Mouse (Mus musculus) forebrain, embryonic 15.5 days (tissue): ENCODE data around the gene Col4a2. TPM values are rescaled to one million over a fixed set of nuclear protein-coding genes. Genes with fewer than 3 reads are reported as not detected.

Experiments used
- ATAC-seq: fragments of 200-750 bp; cut with Nextera tagmentation; replicated peaks from 2 replicates; pipeline ENCODE4 v1.8.0; 2017; ENCODE audit warnings: mild to moderate bottlenecking, moderate TSS enrichment, moderate library complexity
- H3K27ac ChIP-seq: fragments of 300-500 bp; sonication (generic); replicated peaks from 2 replicates; pipeline ENCODE4 v1.5.1; 2015; ENCODE audit warnings: mild to moderate bottlenecking, inconsistent platforms
- H3K27me3 ChIP-seq: fragments of 300-500 bp; sonication (generic); 2 replicates; pipeline ENCODE4 v1.6.1; 2015; ENCODE audit warnings: inconsistent platforms
- H3K36me3 ChIP-seq: fragments of 300-500 bp; sonication (generic); 2 replicates; pipeline ENCODE4 v1.6.1; 2015; ENCODE audit warnings: mild to moderate bottlenecking, inconsistent platforms
- H3K4me1 ChIP-seq: fragments of 300-500 bp; sonication (generic); 2 replicates; pipeline ENCODE4 v1.6.1; 2015; ENCODE audit warnings: inconsistent platforms
- H3K4me2 ChIP-seq: fragments of 300-500 bp; sonication (generic); replicated peaks from 2 replicates; pipeline ENCODE4 v1.6.1; 2015; ENCODE audit warnings: mild to moderate bottlenecking, inconsistent platforms
- H3K4me3 ChIP-seq: fragments of 300-500 bp; sonication (generic); 2 replicates; pipeline ENCODE4 v1.5.1; 2015; ENCODE audit warnings: mild to moderate bottlenecking, inconsistent platforms
- H3K9ac ChIP-seq: fragments of 300-500 bp; sonication (generic); replicated peaks from 2 replicates; pipeline ENCODE4 v1.6.1; 2015; ENCODE audit warnings: mild to moderate bottlenecking, inconsistent platforms
- H3K9me3 ChIP-seq: fragments of 300-500 bp; sonication (generic); 2 replicates; pipeline ENCODE4 v1.6.1; 2016; ENCODE audit warnings: inconsistent platforms
- WGBS: fragments of 180-500 bp; shearing (Covaris S2); methylation state at CpG from one replicate; pipeline ENCODE4 v1.1.7; 2015; ENCODE audit warnings: mixed read lengths; 5-methylcytosine and 5-hydroxymethylcytosine counted together
- polyA plus RNA-seq: library from polyadenylated mRNA; unstranded; fragments of >200 nt; fragmentation: Nextera tagmentation; extraction: Ambion mirVana; gene quantifications from 2 replicates; pipeline ENCODE4 v1.2.1, GENCODE M21; 2015

The Col4a2 gene
- polyA plus RNA-seq, 1 experiment from 2014 or later: 28.7 TPM

DNA sequence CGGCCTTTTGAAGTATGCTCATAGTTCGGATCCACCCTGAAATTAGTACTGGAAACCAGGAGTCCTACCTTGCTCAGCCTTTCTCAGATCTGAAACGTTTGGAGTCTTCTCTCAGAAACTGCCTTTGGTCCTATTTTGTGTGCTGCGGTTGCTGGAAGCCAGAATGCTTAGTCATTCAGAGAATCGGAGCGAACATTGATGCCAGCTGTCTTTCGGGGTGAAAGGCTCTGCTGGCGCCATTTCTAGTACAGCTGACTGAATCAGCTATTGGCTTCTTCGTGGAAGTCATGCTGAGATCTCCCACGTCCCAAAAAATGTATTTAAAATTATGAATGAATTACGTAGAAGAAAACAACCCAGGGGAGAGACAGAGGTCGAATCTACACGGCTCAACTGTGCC is 105.2 kb downstream of the Col4a2 start:
- H3K27ac ChIP-seq: no peak overlapping the region
- WGBS: 49% methylated on average over 13 of the region's 13 CpGs
- H3K27me3 ChIP-seq: no peaks in the 10 kb centered on the region
- no peak for ATAC-seq
- H3K4me1 ChIP-seq: peaks cover 35% of the 10 kb centered on the region
- no peak overlapping the region for H3K4me3 ChIP-seq
- no peak overlapping the region for H3K9ac ChIP-seq
- H3K4me2 ChIP-seq: no peak overlapping the region
- no peaks in the 10 kb centered on the region for H3K36me3 ChIP-seq
- H3K9me3 ChIP-seq: no peaks in the 10 kb centered on the region

GRCm38 (mm10) chr8:11419232-11419631 is 106.6 kb downstream of the Col4a2 start:
- Histone ChIP-seq H3K4me2 (peak overlapping the region; percentile 29), H3K9ac (no peak overlapping the region), H3K4me1 (peaks cover 27% of the 10 kb centered on the region), H3K27me3 (no peaks in the 10 kb centered on the region), H3K36me3 (no peaks in the 10 kb centered on the region), H3K4me3 (no peak overlapping the region), H3K9me3 (no peaks in the 10 kb centered on the region), H3K27ac (peak overlapping the region; percentile 73)
- WGBS: 10% methylated on average over 6 of the region's 6 CpGs
- peak; percentile 81 for ATAC-seq

GRCm38 (mm10) chr8:11419645-11420044 is 107.0 kb downstream of the Col4a2 start:
- no peak overlapping the region for H3K4me2 ChIP-seq
- no peaks in the 10 kb centered on the region for H3K9me3 ChIP-seq
- H3K36me3 ChIP-seq: no peaks in the 10 kb centered on the region
- peak; percentile 42 for ATAC-seq
- H3K9ac ChIP-seq: no peak overlapping the region
- no peaks in the 10 kb centered on the region for H3K27me3 ChIP-seq
- H3K4me3 ChIP-seq: no peak overlapping the region
- 10% methylated on average over 2 of the region's 2 CpGs for WGBS
- H3K27ac ChIP-seq: peak overlapping the region; percentile 73
- H3K4me1 ChIP-seq: peaks cover 22% of the 10 kb centered on the region

DNA sequence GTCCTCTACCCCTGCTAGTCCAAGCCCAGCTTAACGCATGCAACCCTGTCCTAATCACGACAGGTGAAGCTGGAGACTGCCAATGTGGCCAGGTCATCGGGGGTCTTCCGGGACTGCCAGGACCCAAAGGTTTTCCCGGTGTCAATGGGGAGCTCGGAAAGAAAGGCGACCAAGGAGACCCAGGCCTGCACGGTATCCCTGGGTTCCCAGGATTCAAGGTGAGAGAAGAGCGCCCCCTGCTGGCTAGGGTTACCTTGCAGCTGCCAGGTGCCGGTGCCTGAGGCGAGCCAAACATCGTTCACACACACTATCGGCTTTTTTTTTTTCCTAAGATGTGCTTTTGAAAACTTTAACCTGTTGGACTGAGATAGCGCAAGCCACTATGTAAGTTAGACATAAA is 108.5 kb downstream of the Col4a2 start:
- H3K9ac ChIP-seq: no peak overlapping the region
- no peaks in the 10 kb centered on the region for H3K27me3 ChIP-seq
- peaks cover 19% of the 10 kb centered on the region for H3K4me1 ChIP-seq
- no peaks in the 10 kb centered on the region for H3K9me3 ChIP-seq
- no peak overlapping the region for H3K27ac ChIP-seq
- no peak overlapping the region for H3K4me3 ChIP-seq
- WGBS: 44% methylated on average over 14 of the region's 14 CpGs
- H3K36me3 ChIP-seq: no peaks in the 10 kb centered on the region
- ATAC-seq: no peak
- H3K4me2 ChIP-seq: no peak overlapping the region

DNA sequence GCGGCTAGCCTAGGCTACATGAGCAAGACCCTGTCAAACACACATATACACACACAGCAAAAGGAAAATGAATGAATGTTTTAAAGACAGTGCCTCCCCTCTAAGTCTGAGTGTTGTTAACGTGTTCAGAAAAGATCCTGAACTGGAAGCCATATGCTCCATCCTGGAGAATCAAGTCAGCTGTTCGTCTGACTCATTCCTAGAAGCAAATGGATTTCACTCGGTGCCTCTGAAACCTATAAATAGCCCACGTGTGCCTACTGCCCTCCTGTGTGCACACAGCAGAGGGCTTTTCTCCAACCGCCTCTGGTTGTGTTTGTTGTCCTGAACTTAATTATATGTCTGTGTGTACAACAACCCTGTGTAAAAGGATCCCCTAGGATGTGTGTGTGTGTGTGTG is 109.4 kb downstream of the Col4a2 start:
- Histone ChIP-seq H3K27ac (no peak overlapping the region), H3K4me3 (no peak overlapping the region), H3K4me2 (no peak overlapping the region), H3K9me3 (no peaks in the 10 kb centered on the region), H3K9ac (no peak overlapping the region), H3K4me1 (peaks cover 19% of the 10 kb centered on the region), H3K27me3 (no peaks in the 10 kb centered on the region), H3K36me3 (no peaks in the 10 kb centered on the region)
- ATAC-seq: no peak
- 73% methylated on average over 6 of the region's 6 CpGs for WGBS

- Histone ChIP-seq H3K27ac (no peak overlapping the region), H3K27me3 (no peaks in the 10 kb centered on the region), H3K4me3 (no peak overlapping the region), H3K9ac (no peak overlapping the region), H3K4me1 (peaks cover 13% of the 10 kb centered on the region), H3K4me2 (no peak overlapping the region), H3K9me3 (no peaks in the 10 kb centered on the region), H3K36me3 (no peaks in the 10 kb centered on the region)
- no peak for ATAC-seq
- 59% methylated on average over 7 of the region's 7 CpGs for WGBS
Measured at GRCm38 (mm10) chr8:11423091-11423490, 110.5 kb downstream of the Col4a2 start.

DNA sequence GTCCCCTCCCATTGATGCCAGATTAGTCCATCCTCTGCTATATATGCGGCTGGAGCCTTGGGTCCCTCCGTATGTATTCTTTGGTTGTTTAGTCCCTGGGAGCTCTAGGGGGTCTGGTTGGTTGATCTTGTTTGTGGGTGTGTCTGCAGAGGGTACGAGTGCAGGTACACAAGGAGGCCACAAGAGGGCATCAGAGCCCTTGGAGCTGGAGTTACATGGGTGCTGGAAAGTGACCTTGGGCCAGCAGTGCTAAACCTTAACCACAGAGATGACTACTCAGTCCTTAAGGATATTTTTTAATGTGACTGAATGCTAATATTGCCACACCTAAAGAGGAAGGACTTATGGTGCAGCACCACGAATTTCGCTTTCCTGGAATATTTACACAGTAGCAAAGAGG is 118.1 kb downstream of the Col4a2 start:
- 53% methylated on average over 5 of the region's 5 CpGs for WGBS
- Histone ChIP-seq H3K9ac (no peak overlapping the region), H3K4me3 (no peak overlapping the region), H3K4me1 (no peaks in the 10 kb centered on the region), H3K27ac (no peak overlapping the region), H3K4me2 (no peak overlapping the region), H3K36me3 (no peaks in the 10 kb centered on the region), H3K27me3 (no peaks in the 10 kb centered on the region), H3K9me3 (no peaks in the 10 kb centered on the region)
- ATAC-seq: no peak

- H3K36me3 ChIP-seq: no peaks in the 10 kb centered on the region
- H3K27me3 ChIP-seq: no peaks in the 10 kb centered on the region
- 56% methylated on average over 12 of the region's 12 CpGs for WGBS
- no peak overlapping the region for H3K4me3 ChIP-seq
- no peaks in the 10 kb centered on the region for H3K9me3 ChIP-seq
- H3K9ac ChIP-seq: no peak overlapping the region
- ATAC-seq: no peak
- no peak overlapping the region for H3K27ac ChIP-seq
- H3K4me2 ChIP-seq: no peak overlapping the region
- H3K4me1 ChIP-seq: no peaks in the 10 kb centered on the region
Measured at GRCm38 (mm10) chr8:11437862-11438261, 125.3 kb downstream of the Col4a2 start.

DNA sequence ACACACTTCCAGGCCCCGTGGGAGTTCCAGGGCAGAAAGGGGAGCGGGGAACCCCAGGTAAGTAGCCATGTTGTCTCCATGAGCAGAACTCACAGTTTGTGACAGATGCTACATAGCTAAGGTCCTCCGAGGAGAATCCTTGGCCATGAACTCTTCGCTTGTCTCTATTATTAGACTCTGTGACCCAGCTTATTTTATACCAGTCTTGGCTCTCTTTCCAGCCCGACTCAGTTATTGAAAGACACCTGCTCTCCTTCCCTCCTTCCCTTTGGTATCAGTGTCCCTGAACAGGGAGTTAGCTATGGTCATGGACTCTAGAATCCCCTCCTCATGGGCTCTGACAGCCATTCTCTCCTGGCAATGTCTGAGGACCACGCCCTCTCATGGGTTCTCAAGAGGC is 128.7 kb downstream of the Col4a2 start:
- Histone ChIP-seq H3K9ac (no peak overlapping the region), H3K27me3 (no peaks in the 10 kb centered on the region), H3K4me2 (no peak overlapping the region), H3K4me3 (no peak overlapping the region), H3K4me1 (no peaks in the 10 kb centered on the region), H3K9me3 (no peaks in the 10 kb centered on the region), H3K27ac (no peak overlapping the region), H3K36me3 (no peaks in the 10 kb centered on the region)
- no peak for ATAC-seq
- 91% methylated on average over 6 of the region's 6 CpGs for WGBS

DNA sequence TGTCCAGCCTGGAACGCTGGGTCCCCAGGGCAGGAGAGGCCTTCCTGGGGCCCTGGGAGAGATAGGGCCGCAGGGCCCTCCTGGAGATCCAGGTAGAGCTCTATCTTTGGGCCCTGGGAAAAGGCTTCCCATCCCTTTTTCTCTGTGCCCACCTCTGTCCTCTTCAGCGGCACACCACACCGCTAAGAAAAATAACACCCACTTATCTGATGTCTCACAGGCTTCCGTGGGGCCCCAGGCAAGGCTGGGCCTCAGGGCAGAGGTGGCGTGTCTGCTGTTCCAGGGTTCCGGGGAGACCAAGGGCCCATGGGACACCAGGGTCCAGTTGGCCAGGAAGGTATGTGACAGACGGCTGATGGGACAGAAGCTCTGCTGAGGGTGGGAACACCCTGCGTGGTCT is 131.0 kb downstream of the Col4a2 start:
- 91% methylated on average over 9 of the region's 9 CpGs for WGBS
- Histone ChIP-seq H3K9me3 (no peaks in the 10 kb centered on the region), H3K9ac (no peak overlapping the region), H3K4me2 (no peak overlapping the region), H3K27me3 (no peaks in the 10 kb centered on the region), H3K4me3 (no peak overlapping the region), H3K27ac (no peak overlapping the region), H3K4me1 (no peaks in the 10 kb centered on the region), H3K36me3 (no peaks in the 10 kb centered on the region)
- no peak for ATAC-seq

- Histone ChIP-seq H3K9ac (no peak overlapping the region), H3K4me3 (no peak overlapping the region)
Measured at GRCm38 (mm10) chr8:11444216-11444615, 131.6 kb downstream of the Col4a2 start.

DNA sequence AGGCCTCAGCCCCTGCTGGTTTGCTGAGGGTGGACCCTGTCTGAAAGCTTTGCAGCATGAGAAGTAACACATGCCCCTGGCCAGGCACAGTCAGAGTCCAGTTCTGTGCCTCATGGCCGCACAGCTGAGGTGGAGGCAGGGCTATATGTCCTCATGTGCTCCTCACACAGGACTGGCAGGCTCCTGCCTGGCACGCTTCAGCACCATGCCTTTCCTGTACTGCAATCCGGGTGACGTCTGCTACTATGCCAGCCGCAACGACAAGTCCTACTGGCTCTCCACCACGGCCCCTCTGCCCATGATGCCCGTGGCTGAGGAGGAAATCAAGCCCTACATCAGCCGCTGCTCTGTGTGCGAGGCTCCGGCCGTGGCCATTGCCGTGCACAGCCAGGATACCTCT is 133.2 kb downstream of the Col4a2 start:
- Histone ChIP-seq H3K4me2 (no peak overlapping the region), H3K4me1 (no peaks in the 10 kb centered on the region), H3K9me3 (no peaks in the 10 kb centered on the region), H3K4me3 (no peak overlapping the region), H3K9ac (no peak overlapping the region), H3K36me3 (no peaks in the 10 kb centered on the region), H3K27ac (no peak overlapping the region), H3K27me3 (no peaks in the 10 kb centered on the region)
- WGBS: 91% methylated on average over 13 of the region's 13 CpGs
- no peak for ATAC-seq

More at GRCm38 (mm10) chr8:11444216-11444615, 131.6 kb downstream of the Col4a2 start:
- ATAC-seq: no peak
- Histone ChIP-seq H3K9me3 (no peaks in the 10 kb centered on the region), H3K27me3 (no peaks in the 10 kb centered on the region), H3K27ac (no peak overlapping the region), H3K4me1 (no peaks in the 10 kb centered on the region), H3K4me2 (no peak overlapping the region), H3K36me3 (no peaks in the 10 kb centered on the region)
- WGBS: 84% methylated on average over 7 of the region's 7 CpGs

DNA sequence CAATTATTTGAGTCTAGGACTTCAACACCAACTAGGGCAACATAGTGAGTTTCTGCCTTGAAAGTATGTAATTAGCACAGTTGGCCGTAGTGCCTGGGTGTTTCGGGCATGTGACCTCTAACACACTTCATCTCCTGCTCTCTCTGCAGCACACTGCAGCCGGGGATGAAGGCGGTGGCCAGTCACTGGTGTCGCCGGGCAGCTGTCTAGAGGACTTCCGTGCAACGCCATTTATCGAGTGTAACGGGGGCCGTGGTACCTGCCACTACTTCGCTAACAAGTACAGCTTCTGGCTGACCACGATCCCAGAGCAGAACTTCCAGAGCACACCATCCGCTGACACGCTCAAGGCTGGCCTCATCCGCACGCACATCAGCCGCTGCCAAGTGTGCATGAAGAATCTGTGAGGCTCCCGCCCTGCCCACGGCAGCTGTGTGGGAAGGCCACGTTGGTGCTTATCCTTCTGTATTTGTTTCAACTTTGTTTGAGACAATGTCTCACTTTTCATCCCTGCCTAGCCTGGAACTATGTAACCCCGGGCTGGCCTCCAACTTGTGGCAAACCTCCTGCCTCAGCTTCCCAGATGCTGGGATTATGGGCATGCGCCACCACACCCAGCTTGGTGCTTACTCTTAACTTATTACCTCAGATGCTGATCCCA is 135.4 kb downstream of the Col4a2 start:
- Histone ChIP-seq H3K9me3 (no peaks in the 10 kb centered on the region), H3K9ac (no peak overlapping the region), H3K4me3 (no peak overlapping the region), H3K27me3 (no peaks in the 10 kb centered on the region), H3K4me1 (peaks cover 8% of the 10 kb centered on the region), H3K36me3 (no peaks in the 10 kb centered on the region), H3K27ac (no peak overlapping the region), H3K4me2 (no peak overlapping the region)
- ATAC-seq: no peak
- 90% methylated on average over 23 of the region's 23 CpGs for WGBS
